ENCODE assay signal across 15 mouse cellular contexts in genomic region chr4:105153227-105153626, GRCm38 (mm10). TPM values are rescaled to one million over a fixed set of nuclear protein-coding genes. Genes with fewer than 3 reads are reported as not detected.
DNase-seq lines count a peak whose midpoint lies in the region.
"Had no signal": no experiment of that assay in that cellular context is flagged by ENCODE, and none has a peak within 500 bp of the region (broad histone marks: within the 10 kb centered on the region; RNA-seq: fewer than 3 reads in every experiment).

No protein-coding gene starts in this region.

- DNase-seq in gastrocnemius, adult 18-20 months (ENCODE audit: low spot score) = peak; percentile 33
- no peak for DNase-seq in gastrocnemius, postnatal 10 days
- peak; percentile 45 for DNase-seq in heart, adult 11 months
- no peak for DNase-seq in heart, adult 9 months (ENCODE audit: low spot score in 2 of 2)
- peak; percentile 53 for DNase-seq in skeletal muscle tissue, adult 2 months (ENCODE audit: low read depth, low spot score)
- DNase-seq: adrenal gland, adult 8-10 months; adrenal gland, postnatal 14 days; adrenal gland, postnatal 36 days; B cell, adult 2 months; cerebellum, adult 11-12 months; cerebellum, adult 2 months; cerebellum, adult 9-10 months; cerebellum, postnatal 10 days; cerebellum, postnatal 25 days had no signal

RNA-seq across cellular contexts. Expression of gene Plpp3, which starts 3.9 kb away (rescaled TPM):
- total RNA-seq in gastrocnemius, adult 18-20 months (2021) = 10 to 100 TPM; 42.6 to 62.5 TPM
- 10 to 100 TPM; 79.6 to 82.6 TPM for total RNA-seq in gastrocnemius, postnatal 10 days (2021)
- total RNA-seq: G1E had no signal

RNA-seq across cellular contexts. Expression of gene Prkaa2, which starts 43.5 kb away (rescaled TPM):
- 100 to 1,000 TPM; 134 to 146 TPM for total RNA-seq in gastrocnemius, adult 18-20 months (2021)
- 10 to 100 TPM; 75.4 to 83.6 TPM for total RNA-seq in gastrocnemius, postnatal 10 days (2021)

Comparison
In these comparisons a context has a peak if more than half of its experiments do, and no peak if none do; other contexts are left out.
1. DNase-seq: peak in gastrocnemius, adult 18-20 months (single experiment), heart, adult 11 months (single experiment) and skeletal muscle tissue, adult 2 months (single experiment); none in gastrocnemius, postnatal 10 days (single experiment) and heart, adult 9 months (0 of 2).